Mouse (Mus musculus) lung, adult 2 months (tissue): Measurements from ENCODE around the gene Cers6.

ENCODE experiments used
- CTCF ChIP-seq: fragments of 200-500 bp; IDR thresholded peaks from 2 replicates; pipeline ENCODE4 v1.5.1; 2011; ENCODE audit warnings: mild to moderate bottlenecking, low read length, control low read depth; ENCODE audit not compliant: insufficient read depth
- POLR2A ChIP-seq: fragments of 200-500 bp; IDR thresholded peaks from 2 replicates; pipeline ENCODE4 v1.6.1; 2011; ENCODE audit warnings: low read depth, mild to moderate bottlenecking, control low read depth, low read length, borderline replicate concordance; ENCODE audit errors: extremely low read depth

- TF ChIP-seq CTCF (peak; percentile 80), POLR2A (no peak)
Measured at GRCm38 (mm10) chr2:69100706-69101105, 239.5 kb downstream of the Cers6 start.
